Mouse (Mus musculus): ENCODE measurements at regions not wholly inside any gene's neighbourhood (a gene's known extent, or its start where the extent isn't known, plus 50 kb on each side); places are given as distances from the start of the nearest gene placed in this dataset.
A peak's percentile ranks its signal among the peaks of the same experiment; 100 is the strongest.

DNA sequence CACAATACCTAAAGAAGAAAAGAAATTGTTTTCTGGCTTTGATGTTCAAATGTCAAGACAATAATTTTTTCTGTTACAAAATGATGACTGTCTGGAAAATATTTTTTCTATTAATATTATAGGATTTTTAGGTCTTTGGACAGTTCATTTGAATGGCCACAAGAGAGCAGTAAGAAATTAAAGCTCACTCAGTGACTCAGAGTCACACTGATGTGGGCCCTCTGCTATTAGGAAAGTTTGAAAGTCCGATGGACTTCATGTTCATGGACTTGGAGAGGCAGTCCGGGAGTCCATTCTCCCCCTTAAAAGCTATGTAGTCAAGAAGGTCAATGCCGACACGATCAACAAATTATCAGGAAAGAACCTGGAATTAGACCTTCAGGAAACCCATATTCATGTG, 657.0 kb downstream of the Mecom start:
- no peak for DNase-seq

DNA sequence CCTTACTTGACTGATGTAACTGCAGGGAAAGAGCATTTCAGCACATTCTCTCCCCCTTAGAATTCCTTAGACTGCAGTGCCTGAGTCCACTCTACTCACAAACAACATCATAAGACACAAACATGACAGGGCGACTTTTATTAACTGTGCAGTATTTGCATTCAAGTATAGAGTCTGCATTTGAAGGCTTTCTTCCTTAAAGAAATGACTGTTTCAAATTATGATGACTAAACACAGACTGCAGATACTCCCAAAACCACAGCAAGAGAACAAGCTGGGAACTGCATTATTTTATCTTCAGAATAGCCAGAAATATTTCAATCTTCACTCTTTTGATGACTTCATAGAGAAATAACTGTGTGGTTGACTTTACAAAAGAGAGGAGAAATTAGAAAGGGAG, 657.5 kb downstream of the Mecom start:
- no peak for DNase-seq

DNA sequence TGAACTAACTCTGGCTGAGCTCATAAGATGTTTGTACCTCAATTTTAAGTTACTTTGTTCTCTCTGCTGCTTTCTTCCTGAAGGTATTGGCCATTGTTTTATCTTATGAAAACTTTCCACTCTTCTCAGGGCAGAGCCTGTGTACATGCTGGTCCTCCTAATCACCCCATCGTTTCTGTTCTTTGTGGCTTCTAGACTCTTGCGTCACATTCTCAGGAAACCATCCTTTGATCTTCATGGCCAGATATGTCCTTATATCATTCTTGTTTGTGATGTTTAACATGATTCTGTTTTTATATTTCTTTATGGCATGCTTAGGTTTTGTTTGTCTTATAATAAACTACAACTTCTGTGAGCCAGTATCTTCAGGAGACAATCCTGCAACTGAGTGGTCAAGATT, 658.2 kb downstream of the Mecom start:
- DNase-seq, result no peak

GRCm38 (mm10) chr3:29879966-29880365, 667.8 kb downstream of the Mecom start:
- DNase-seq, result no peak

- DNase-seq, result no peak
Measured at GRCm38 (mm10) chr3:29875768-29876167, 672.0 kb downstream of the Mecom start.

DNA sequence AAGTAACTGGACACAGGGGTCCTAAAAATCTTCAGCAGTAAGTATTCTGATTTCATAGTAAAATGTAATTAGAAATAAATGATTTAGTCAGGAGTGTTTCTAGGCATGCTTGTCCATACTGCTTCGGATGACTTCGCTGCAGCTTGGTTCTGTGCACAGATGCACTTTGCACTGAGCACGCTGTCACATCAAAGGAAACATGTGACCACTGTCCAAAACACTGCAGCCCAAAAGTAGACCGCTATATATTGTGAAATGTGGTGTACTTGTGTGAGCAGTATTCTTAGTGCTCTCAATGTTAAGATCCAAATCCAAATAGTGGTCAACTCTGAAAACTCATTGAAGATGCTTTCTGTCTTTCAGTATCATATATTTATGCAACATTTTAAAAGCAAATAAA, 685.4 kb downstream of the Mecom start:
- DNase-seq, result no peak

DNA sequence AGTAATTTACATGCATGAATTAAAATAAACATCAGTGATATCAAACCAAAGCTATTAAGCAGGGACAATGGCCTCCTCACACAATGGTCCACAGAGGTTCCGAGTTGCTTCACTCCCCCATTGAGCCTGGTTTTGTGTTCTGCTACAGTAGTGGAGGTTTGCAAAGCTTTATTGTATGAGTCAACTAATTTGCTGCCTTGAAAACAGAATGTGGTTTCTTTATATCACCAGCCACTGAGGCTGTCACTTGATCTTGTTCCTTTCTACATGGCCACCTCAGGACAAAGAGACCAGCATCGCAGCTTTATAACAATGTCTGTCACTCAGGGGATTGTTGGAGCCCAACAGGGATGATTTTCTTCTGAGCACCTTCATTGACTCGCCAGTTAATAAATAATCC, 695.3 kb downstream of the Mecom start:
- DNase-seq, result no peak

DNA sequence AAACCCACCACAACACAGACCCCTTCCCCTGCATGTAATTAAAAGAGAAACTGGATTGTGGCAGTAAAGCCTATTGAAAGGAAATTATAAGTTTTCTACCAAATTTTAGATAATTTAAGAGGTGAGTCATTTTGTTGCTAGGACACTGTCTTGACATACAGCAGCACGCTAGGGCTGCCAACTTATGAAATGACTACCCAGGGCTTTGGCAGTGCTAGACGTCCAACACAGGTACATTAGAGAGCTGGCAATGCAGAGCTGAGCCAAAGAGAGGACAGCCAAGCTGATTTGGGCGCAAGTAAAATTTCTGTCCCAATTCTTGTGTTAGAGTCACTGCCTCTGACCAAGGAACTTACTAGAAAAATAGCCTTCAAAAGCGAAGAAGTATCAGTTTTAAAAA, 712.4 kb downstream of the Mecom start:
- DNase-seq, result no peak

DNA sequence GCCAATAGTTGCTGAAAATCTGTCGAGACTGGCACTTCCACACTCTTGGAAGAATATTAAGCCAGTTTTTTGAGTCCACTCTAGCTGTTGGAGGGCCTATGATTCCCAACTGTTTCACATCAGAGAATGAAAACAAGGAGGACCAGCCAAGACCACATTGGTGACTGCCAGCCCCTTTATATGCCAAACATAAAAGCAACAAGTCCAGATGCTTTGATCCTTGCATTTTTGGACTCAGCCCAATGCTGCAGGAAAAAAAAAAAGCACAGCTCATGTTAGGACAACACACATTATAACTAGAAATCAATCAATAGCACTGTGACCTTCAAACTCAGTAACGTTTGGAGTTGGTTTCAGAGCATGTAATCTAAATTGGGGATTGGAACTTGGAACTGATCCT, 712.9 kb downstream of the Mecom start:
- no peak for DNase-seq

GRCm38 (mm10) chr3:29831346-29831745, 716.5 kb downstream of the Mecom start:
- no peak for DNase-seq

GRCm38 (mm10) chr3:29822622-29823370, 725.0 kb downstream of the Mecom start:
- DNase-seq, result no peak

DNA sequence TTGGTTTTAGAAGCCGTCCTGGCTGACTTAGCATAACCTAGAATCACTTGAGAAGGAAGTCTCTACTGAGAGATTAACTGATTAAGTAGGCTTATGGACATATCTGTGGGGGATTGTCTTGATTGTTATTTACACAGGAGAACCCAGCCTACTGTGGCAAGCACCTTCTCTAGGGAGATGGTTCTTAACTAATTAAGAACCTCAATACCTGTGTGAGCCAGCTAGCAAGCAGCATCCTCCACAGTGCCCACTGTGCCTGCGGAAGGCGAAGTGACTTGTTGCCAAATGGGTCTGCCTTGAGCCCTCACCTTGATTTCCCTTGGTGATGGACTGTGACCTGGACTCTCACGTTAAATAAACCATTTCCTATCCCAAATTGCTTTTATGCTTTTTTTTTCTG, 730.8 kb downstream of the Mecom start:
- DNase-seq, result no peak

DNA sequence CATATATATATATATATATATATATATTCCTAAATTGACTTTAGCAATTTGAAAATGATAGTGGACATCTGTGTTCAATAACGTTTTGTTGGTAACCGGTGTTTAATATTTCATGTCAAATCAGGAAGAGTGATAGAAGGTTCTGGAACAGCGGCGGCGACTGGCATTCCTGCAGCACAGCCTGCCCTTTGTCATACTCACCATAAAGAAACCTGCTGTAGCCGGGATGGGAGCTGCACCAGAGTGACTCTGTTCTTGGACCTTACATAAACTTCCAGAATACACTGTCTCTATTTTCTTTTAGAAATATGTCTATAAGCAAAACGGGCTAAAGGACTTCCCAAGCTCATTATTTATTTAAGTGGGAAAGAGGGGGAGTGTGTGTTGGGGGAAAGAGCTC, 731.5 kb downstream of the Egfem1 start:
- no peak for DNase-seq

DNA sequence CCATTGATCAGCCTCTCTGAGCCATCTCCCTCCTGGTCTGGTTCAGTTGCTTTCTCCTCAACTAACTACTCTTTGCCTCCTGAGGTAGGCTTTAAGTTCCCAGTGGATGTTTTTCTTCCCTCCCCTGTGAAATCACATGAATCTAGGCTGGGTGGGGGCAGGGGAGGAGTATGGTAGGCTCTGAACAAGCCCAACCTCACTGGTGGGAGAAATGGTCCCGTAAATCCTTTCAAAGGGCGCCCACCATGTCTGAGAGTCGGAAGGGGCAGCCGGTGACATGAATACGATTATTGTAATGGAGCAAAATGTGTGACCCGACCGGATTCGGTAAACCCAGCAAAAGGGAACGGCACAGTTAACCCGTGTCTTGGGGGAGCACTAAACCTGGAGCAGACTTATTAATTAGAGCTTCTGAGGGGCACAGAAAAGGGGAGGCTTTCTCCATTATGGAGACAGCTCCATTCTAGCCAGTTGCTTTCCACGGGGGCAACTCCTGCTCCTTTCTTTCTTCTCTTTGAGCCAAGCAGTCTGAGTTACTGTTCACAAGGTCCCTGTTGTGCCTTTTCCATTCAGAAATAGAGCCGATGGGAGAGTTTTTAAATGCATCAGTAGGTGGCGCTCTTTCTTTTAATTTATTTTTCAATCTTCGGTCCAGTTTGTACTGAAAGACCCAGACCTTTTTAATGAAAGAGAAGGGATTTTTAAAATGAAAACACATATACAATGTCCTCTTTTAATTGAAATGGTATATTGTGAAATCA, 730.8 kb downstream of the Egfem1 start:
- DNase-seq, result peak; percentile 8

DNA sequence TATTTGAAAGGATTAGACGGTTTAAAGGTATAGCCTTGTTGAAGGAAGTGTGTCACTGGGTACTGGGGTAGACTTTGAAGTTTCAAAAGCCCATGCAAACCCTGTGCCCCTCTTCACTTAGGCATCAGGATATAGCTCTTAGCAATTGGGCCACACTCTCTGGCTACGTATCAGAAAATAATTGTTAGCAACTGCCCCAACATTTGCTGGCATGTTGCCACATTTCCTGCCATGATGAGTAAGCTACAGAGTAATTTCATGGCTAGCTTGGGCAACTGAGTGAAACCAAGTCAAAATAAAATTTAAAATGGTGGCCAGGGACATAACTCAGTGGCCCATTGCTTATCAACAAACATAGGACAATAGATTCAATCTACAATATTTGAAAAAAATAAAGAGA, 724.2 kb downstream of the Egfem1 start:
- no peak for DNase-seq

- no peak for DNase-seq
Measured at GRCm38 (mm10) chr3:29803456-29803855, 721.6 kb downstream of the Egfem1 start.

DNA sequence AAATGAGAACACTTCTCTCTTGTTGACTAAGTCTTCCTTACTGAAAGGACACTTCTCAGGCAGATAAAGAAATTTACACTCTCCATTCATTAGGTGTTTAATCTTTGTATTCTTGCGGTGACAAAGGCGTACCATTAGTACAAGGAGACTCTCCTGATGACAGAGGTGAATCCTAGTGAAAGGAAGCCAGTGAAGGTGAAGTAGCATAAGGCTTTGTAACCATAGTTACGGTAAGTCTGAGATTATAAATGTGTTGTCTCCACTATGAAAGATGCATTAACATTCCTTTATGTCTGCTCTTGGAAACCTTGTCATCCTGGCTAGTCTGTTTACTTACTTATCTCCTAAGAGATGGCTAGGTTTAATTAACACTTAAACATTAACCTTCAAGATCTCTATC, 719.3 kb downstream of the Egfem1 start:
- no peak for DNase-seq

- DNase-seq, result no peak
Measured at GRCm38 (mm10) chr3:29774365-29774764, 692.5 kb downstream of the Egfem1 start.

DNA sequence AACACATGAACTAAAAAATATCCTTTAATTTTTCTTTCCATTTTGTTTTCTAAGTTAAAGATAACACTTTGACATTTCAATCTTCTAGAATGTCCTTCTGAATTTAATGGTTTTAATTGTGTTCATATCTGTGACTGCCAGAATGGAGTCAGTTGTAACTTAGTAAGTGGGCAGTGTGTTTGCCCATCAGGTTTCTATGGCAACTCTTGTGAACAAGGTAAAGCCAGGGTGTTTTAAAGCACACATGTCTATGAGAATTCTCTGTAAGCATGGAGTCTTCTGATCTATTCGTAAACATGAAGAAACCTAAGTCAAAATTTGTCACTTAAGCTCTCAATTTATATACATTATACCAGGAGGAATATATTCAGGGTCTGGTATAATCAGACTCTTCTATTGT, 689.4 kb downstream of the Egfem1 start:
- no peak for DNase-seq

DNA sequence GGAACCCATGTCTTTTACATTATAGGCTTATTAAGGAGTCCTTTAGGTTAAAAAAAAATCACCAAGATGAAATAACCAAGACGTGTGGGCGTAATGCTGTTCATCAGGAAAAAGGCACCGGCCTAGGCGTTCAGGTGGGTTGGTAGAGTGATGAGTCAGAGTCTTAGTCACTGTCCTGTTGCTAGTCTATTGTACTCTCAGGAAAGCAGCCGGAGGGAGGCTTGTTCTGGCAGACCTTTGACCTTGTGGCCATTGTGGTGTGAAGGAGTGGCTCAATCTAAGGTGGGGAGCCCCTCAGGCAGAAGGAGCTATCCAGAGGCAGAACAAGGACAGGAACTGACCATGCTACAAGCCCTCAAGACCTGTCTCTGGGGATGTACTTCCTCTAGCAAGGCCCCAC, 686.8 kb downstream of the Egfem1 start:
- DNase-seq, result no peak

DNA sequence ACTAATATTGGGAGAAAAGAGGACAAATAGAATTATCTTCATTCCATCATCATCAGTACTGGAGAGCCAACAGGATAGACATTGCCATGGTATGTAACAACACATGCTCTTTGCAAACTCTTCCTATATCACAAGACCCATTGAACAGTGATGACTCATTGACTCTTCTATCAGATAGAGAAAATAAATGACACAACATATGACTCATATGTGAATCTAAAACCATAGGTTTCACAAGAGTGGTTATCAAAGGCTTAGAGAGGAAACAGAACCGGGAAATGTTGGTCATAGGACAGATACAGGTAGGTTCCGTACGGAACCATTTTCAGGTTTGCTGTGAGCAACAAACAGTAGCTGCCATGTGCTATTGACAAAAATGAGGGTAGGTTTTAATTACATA, 682.2 kb downstream of the Egfem1 start:
- no peak for DNase-seq

GRCm38 (mm10) chr3:29757821-29758494, 676.1 kb downstream of the Egfem1 start:
- DNase-seq, result peak; percentile 31
